Mouse (Mus musculus): ENCODE measurements around the gene Dyrk1a.

Gene Dyrk1a

DNA sequence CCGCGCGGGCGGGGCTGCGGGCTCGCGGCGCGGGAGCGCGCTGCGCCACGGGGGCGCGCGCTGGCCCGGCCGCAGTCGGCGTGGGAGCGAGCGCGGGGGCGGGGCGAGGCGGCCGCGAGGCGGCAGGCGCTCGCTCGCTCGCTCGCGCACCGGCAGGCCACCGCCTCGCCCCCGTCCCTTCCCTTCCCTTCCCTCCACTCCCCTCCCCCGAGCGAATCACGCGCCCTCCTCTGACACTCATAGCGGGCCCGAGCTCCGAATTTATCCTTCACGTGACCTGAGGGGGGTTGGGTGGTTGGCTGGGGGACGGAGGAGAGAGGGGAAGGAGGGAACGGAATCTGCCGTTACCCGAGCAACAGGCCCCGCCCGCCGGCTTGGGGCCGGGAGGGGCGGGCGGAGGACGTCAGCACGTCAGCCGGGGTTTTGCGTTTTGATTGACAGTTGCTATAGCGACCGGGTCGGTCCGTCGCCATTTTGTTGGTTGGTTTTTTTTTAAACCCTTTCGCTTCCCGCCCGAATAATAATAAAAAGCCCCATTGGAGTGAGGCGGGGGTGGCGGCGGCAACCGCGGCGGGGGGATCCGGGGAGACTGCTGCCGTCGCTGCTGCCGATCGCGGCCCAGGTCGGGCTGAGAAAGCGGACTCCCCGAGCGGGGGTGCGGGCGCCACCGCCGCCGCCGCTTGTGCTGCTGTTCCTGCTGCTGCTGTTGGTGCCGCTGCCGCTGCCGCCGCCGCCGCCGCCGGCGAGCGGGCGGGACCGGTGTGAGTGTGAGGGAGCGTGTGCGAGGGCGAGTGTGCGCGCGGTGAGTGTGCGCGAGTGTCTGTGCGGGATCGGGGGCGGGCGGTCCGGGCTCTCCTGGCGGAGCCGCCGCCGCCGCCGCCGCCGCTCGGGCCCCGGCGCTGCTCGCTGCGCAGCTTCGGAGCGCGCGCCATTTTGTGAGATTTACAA, at the start of gene Dyrk1a:
Dyrk1a (plus strand) TSS at position 782 of the 948 bp plus-strand sequence.
- peak; percentile 98 to 100 for DNase-seq (ENCODE audit: low spot score in 2 of 2)

GRCm38 (mm10) chr16:94523594-94524377, 46.0 kb upstream of the Dyrk1a start:
- DNase-seq (ENCODE audit: low spot score in 2 of 2) = no peak

DNA sequence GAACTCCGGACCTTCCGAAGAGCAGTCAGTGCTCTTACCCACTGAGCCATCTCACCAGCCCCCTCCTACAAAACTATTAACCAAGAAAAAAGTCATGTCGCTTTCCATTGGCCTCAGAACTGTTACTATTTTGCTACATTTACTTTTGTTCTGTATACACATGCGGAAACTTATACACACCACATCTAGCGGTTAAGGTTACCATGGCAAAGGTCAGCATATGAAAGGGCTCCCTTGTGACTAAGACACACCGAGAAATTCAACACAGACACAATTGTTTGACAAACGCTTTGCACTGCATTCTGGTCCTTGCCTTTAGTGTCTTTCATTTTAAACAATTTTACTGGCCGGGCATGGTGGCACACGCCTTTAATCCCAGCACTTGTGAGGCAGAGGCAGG, 45.1 kb upstream of the Dyrk1a start:
- DNase-seq (ENCODE audit: low spot score in 2 of 2) = no peak

- no peak for DNase-seq (ENCODE audit: low spot score in 2 of 2)
Measured at GRCm38 (mm10) chr16:94525955-94526343, 43.9 kb upstream of the Dyrk1a start.

GRCm38 (mm10) chr16:94526344-94527151, 43.3 kb upstream of the Dyrk1a start, which contains the start of gene Vps26c:
TSS of gene Vps26c (minus strand) at chr16:94526830.
- DNase-seq (ENCODE audit: low spot score in 2 of 2) = peak; percentile 96 to 98

GRCm38 (mm10) chr16:94527152-94527534, 42.7 kb upstream of the Dyrk1a start:
- no peak for DNase-seq (ENCODE audit: low spot score in 2 of 2)

DNA sequence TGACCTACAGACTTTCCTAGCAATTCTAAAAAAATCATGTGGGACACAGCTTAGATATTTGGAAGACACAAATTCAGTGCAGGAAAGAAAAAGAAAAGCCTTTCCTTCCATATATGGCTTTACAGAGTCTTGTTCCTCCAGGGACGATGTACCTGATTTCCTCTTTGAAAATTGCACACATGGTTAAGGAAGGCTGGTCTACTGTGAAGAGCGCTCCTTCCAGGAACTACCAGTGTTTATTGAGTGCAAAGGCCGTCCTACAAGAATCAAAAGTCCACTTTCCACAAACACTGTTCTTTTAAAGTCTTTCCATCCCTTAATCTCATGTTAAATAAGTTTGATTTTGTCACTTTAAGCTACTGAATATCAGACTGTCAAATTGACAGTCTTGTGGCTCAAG, 42.3 kb upstream of the Dyrk1a start:
- no peak for DNase-seq (ENCODE audit: low spot score in 2 of 2)

DNA sequence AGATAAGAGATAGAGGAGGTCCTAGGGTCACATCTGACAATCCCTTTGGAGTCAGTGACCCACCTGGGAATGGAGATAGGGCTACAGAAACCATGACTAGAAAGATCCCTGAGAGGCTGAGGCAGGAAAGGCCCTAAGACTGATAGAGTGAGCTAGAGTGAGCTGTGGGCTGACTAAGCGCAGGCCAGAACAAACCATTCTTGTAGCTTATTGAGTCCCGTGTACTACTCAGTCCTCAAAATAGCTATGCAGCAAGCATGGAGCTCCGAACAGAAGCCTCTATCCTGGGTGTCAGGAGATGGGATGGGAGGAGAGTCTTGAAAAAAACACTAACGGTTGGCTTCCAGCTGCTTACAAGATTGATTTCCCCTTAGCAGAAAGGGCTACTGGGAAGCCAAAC, 38.5 kb upstream of the Dyrk1a start:
- no peak for DNase-seq (ENCODE audit: low spot score in 2 of 2)

DNA sequence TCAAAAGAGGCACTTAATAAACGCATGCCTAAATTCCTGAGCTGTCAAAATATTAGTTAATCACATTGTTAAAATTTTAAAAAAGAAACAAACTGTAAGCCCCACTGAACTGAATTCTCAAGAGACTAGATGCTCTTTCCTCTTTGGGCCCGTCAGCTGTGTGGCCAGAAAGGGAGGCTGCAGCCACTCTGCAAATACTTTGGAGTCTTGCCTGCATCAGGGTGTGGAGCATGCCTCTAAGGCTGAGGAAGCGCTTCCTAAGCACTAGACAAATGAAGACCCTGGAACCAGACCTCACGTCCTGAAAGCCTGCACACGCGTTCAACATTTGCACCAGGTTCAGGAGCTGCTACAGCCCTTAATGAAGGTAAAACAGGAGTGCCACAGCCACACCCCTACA, 36.1 kb upstream of the Dyrk1a start:
- DNase-seq (ENCODE audit: low spot score in 2 of 2) = no peak

GRCm38 (mm10) chr16:94535716-94536115, 34.1 kb upstream of the Dyrk1a start:
- DNase-seq (ENCODE audit: low spot score in 2 of 2) = no peak

DNA sequence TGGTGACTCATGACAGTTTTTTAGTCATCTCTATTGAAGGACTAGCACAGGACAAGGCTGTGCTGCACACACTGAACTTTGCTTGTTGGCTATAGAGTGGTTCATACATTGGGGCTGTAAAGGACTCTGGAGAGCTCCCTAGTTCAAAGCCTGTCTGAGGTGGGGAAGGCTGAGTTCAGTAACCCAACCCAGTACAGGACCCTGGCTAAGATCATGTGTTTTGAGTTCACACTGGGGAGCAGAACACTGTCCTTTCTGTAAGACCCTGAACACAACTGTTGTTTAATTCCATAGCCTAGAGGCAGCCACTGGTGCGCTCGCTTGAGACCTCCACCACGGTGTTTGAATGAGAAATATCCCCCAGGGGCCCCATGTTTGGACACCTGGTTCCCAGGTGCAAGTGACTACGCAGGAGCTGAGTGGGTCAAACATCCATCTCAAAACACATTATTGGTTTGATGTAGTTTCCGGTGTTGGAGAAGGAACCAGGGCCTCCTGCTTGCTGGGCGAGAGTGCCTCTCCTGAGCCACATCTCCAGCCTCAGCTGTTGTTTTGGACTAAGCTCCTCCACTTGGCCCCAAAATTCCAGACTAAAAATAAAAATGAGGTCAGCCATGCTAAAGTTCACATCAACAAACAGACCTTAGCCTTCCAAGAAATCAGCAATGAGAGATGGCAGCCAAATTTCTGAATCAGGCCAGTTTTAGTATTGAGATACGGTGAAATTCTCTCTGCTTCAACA, 33.2 kb upstream of the Dyrk1a start:
- DNase-seq (ENCODE audit: low spot score in 2 of 2) = no peak

DNA sequence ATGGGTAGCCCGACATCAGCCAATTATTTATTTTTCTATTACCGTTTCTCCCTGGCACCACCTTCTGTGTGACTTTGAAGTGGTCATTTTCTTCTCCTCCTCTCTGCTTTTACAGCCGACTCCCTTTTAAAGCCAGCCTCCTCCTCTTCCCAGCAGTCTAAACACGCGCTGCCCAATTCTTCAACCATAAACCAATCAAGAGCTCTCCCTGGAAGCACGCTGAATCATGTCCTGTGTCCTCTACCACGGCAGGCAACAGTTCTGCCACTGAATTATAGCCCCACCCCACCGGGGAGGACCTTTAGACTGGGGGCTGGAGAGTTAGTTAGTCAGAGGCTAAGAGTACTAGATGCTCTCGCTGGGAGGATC, 32.7 kb upstream of the Dyrk1a start:
- DNase-seq (ENCODE audit: low spot score in 2 of 2) = no peak

DNA sequence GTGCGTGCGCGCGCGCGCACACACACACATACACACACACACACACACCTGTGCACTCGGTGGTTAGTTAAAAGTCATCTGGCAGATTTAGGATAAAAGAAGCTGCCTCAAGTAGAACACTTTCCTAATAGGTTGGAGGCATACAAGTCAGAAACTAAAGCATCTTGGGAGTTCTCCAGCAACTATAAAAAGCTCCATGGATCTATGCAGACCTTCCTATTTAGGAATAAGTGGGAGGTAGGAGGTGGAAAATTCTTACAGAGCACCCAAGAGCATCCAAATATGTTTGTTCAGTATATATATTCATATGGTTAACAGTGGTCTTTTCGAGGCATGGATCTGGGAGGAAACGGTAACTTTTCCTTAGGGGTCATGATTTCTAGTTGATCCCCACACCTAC, 29.7 kb upstream of the Dyrk1a start:
- DNase-seq (ENCODE audit: low spot score in 2 of 2) = no peak

DNA sequence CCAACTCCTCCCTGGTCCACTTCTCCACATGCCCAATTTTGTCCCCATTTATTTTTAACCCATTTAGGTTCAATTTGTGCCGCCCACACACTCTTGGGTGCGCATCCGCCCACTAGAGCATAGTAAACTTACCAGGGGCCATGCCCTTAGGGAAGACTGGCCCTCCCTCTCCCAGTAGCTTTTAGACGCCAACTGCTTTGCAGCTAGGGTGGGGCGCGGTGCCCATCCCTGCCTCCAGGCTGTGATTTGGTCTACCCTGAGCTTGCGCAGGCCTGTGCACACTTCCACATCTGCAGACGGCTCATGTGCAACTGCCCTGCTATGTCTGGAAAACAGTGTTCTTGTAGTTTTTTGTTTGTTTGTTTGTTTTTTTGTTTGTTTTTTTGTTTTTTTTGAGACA, 26.9 kb upstream of the Dyrk1a start:
- DNase-seq (ENCODE audit: low spot score in 2 of 2) = no peak

DNA sequence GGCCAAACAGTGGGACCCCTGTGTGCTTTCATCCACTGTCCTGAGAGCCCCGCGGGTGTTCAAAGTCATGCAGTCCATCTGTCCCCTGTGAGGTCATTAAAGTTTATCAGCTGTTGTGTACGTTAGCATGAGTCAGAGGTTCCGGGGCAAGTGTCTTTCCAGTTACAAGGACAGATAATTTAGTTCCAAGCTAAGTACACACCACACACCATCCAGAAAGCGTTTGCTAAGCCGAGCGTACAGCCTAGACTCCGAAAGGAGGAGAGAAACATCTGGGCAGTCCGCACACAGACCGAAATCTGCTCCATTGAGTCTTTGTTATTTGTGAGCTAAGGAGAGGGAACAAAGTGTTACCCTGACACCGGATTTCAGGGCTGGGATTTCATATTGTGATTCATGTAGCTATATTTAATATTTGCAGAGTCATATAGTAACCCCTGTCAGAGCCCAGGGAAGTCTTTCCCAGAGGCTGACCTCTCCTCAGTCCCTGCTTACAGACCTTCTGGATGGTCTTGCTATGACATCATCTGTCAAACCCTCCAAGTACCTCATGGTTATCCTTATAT, 25.2 kb upstream of the Dyrk1a start:
- DNase-seq (ENCODE audit: low spot score in 2 of 2) = no peak

DNA sequence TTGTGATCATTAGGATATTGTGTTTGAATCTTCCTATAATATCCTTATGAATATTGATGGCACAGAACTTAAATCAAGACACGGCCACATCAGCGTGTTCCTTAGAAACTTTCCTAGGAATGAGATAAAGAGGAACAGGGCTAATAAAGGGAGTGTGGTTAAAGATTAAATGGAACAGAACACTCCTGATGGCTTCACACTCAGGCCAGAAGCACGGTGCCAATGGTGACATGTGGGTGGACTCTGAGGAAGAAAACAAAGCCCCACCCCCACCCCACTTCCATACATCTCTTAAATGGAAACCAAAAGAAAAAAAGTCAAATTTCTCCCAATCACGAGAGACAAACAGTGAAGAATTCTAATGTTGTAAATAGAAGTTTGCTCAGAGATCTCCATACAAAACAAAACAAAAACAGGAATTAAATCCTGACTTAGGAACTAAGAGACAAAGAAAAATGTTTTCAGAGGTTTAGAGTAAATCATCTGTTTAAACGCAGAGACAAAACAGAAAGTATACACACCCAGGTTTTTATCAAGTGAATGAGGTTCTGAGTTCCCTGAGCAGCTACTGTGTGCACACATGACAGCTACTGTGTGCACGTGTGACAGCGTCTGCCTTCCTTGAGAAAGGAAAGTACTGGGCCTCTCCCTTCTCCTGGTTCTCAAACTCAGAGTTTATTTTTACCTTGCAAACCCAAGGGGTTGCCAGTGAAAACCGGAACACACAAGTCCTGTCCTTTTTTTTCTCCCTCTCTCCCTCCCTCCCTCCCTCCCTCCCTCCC, 23.8 kb upstream of the Dyrk1a start:
- no peak for DNase-seq (ENCODE audit: low spot score in 2 of 2)

DNA sequence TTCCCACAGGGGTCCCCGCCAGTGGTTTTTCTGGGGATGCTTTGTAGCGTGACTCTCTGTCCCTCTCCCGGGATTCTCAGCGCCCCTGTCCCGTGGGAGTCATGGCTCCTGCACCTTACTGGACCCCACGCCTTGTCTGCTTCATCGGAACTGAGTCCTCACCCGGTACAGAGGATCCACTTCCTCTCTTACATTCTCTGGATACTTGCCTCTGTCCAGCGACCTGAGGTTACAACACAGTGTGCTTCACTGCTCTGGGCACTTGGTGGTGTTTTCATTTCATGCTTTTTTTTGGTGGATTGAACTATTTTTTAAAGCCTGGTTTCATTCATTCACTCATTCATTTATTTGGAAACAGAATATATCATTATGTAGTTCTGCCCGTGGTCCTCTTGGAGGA, 20.0 kb upstream of the Dyrk1a start:
- no peak for DNase-seq (ENCODE audit: low spot score in 2 of 2)

- DNase-seq (ENCODE audit: low spot score in 2 of 2) = no peak
Measured at GRCm38 (mm10) chr16:94551934-94552333, 17.9 kb upstream of the Dyrk1a start.

GRCm38 (mm10) chr16:94555346-94555745, 14.5 kb upstream of the Dyrk1a start:
- no peak for DNase-seq (ENCODE audit: low spot score in 2 of 2)

GRCm38 (mm10) chr16:94556228-94556627, 13.6 kb upstream of the Dyrk1a start:
- DNase-seq (ENCODE audit: low spot score in 2 of 2) = no peak
